Mouse (Mus musculus) CH12.LX (cell line): Measurements from ENCODE around the gene Hdac6.

Experiments used
- BHLHE40 ChIP-seq: IDR thresholded peaks from 2 replicates; pipeline ENCODE4 v1.6.1; 2011; ENCODE audit warnings: mild to moderate bottlenecking, low read depth, low read length, improper control_type of control experiment
- CHD2 ChIP-seq: IDR thresholded peaks from 2 replicates; pipeline ENCODE4 v1.6.1; 2011; ENCODE audit warnings: low read length, improper control_type of control experiment
- CTCF ChIP-seq, 2 experiments: IDR thresholded peaks in 1 of 2; conservative IDR thresholded peaks in 1 of 2; 2 replicates each; pipeline ENCODE4 v1.5.1; 2011 to 2012; ENCODE audit warnings: low read depth in 2 of 2, low read length in 2 of 2, improper control_type of control experiment in 1 of 2, inconsistent platforms in 1 of 2, mild to moderate bottlenecking in 1 of 2, moderate library complexity in 1 of 2
- MAX ChIP-seq: IDR thresholded peaks from 2 replicates; pipeline ENCODE4 v1.6.1; 2011; ENCODE audit warnings: low read length, improper control_type of control experiment
- NRF1 ChIP-seq: IDR thresholded peaks from 2 replicates; pipeline ENCODE4 v1.6.1; 2014; ENCODE audit warnings: low read depth, mild to moderate bottlenecking, inconsistent platforms, low read length, improper control_type of control experiment, moderate library complexity
- POLR2A ChIP-seq: IDR thresholded peaks from 2 replicates; pipeline ENCODE4 v1.6.1; 2011; ENCODE audit warnings: low read depth, mild to moderate bottlenecking, improper control_type of control experiment, low read length
- RCOR1 ChIP-seq: conservative IDR thresholded peaks from 2 replicates; pipeline ENCODE4 v1.6.1; 2012; ENCODE audit warnings: low read depth, mild to moderate bottlenecking, inconsistent platforms, low read length, improper control_type of control experiment

- TF ChIP-seq POLR2A (peak; percentile 67), CHD2 (peak; percentile 65; the same call in 1 of the 2 replicates), CTCF (conservative IDR thresholded peaks at IDR 0.05 in 1 of 2, IDR thresholded peaks at IDR 0.05 in 1 of 2; ENCODE audit: low read depth in 2 of 2, low read length in 2 of 2) (peak in 1 of 2 experiments; percentile 26; a peak in 1 of 4 replicates), NRF1 (no peak), RCOR1 (no peak), MAX (no peak), BHLHE40 (peak; percentile 78)
Observed at GRCm38 (mm10) chrX:7883841-7884567, 63.7 kb downstream of the Hdac6 start, which contains the start of gene Slc35a2.
